Mouse (Mus musculus) fat pad, adult 2 months (tissue): ENCODE data around the gene Nnat.

Source experiments
- DNase-seq: peaks from one replicate; pipeline ENCODE4 v3.0.0-alpha.2; 2011; ENCODE audit warnings: low read depth, low spot score; ENCODE audit errors: extremely low read depth

Gene Nnat

GRCm38 (mm10) chr2:157601435-157601839, 41.6 kb downstream of the Nnat start:
- DNase-seq: no peak

DNA sequence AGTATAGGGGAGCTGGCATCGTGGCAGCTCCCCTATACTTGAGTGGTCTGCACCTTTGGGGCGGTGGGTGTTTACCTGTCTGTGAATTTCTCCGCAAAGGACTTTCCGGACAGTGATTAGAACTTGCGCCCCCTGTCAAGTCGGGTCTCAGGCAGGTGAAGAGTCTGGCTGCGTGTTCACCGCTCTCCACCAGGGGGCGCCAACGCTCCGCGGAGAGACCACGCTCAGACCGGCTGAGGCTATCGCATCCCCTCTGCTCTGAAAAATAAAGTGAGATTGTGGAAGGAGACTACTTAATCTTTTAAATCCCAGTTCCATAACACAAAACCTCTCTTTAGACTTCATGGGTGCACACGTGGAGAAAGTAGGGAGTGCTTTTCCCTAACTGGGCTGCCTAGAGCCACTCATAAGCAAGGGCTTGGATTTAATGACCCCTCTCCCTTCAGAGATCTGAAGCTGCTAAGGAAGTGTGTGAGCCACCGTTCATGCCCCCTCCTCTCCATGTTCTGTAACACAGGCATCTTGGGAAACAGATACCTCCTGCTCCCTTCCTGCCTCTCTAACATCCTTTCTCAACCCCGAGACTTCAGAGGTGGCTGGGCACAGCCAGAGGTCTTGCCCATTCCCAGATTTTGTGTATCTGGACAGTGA, 45.3 kb downstream of the Nnat start:
- no peak for DNase-seq

DNA sequence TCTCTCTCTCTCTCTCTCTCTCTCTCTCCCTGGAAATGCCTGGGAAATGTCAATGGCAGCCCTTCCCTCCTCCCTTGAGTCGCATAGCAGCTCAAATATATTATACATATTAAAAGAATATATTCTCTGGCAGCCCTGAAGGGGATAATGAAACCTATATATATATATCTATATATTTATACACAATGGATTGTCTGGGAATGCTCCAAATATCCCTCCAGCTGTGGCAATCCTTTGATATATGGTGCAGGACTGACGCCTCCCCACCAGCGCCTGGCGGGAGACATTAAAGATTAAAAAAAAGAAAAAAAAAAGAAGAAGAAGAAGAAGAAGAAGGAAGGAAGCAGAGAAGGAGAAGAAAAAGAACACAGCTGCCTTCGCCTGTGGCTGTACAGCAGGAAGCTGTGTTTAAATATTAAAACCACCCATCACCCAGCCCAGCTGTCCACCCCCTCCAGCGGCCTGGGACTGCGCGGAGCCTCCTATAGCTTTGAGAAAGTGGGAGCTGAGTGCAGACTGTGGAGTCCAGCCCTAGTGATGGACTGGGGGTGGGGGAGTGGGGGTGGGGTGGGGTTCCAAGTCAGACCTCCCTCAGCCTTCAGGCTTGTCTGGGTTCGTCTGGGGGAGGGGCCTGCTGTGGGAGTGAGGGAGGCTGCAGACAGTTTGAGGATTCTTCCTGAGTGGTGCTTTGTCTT, 47.8 kb downstream of the Nnat start:
- no peak for DNase-seq

DNA sequence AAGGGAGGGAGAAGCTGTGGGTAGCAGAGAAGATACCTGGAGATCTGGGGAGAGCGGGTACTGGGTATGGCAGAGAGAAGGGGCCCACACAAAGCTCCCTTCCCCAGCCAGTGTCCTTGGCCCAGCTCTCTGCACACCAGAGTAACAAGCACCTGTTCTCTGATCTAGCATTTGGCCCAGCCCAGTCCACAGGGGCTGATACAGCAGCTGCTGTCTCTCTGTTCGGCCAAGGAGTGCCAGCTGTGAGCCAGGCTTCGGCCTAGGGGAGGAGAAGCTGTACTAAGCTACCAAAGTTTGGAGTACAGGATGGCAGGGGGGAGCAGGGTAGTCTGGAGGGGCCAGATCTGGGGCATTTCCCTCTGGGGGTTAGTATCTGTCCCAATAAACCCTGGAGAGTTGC, 51.9 kb downstream of the Nnat start:
- DNase-seq: no peak
